Mouse (Mus musculus) C2C12 (cell line): ENCODE results near the gene Pla2g16. TPM values are rescaled to one million over a fixed set of nuclear protein-coding genes. Genes with fewer than 3 reads are reported as not detected.

Experiments used
- H3K27me3 ChIP-seq: one replicate; pipeline ENCODE4 v1.6.1; 2011; ENCODE audit not compliant: control insufficient read depth, insufficient read depth, insufficient read length
- H3K36me3 ChIP-seq: one replicate; pipeline ENCODE4 v1.6.1; 2011; ENCODE audit not compliant: control insufficient read depth, insufficient read depth
- H3K4me3 ChIP-seq: one replicate; pipeline ENCODE4 v1.5.1; 2011; ENCODE audit warnings: mild to moderate bottlenecking, control low read depth; ENCODE audit not compliant: poor library complexity, insufficient read depth, severe bottlenecking
- H3K79me2 ChIP-seq: one replicate; pipeline ENCODE4 v1.6.1; 2011; ENCODE audit not compliant: control insufficient read depth, insufficient read depth
- H3K79me3 ChIP-seq: one replicate; pipeline ENCODE4 v1.6.1; 2011; ENCODE audit warnings: low read depth, control low read depth
- H3ac ChIP-seq: one replicate; pipeline ENCODE3; 2011; ENCODE audit warnings: low read depth; ENCODE audit not compliant: control insufficient read depth, insufficient read length
- CEBPB ChIP-seq: IDR thresholded peaks from one replicate; pipeline ENCODE4 v1.6.1; 2011; ENCODE audit warnings: low read depth, mild to moderate bottlenecking, control low read depth, moderate library complexity
- CTCF ChIP-seq: IDR thresholded peaks from one replicate; pipeline ENCODE4 v1.5.1; 2011; ENCODE audit not compliant: control insufficient read depth, insufficient read depth, insufficient read length
- FOSL1 ChIP-seq: IDR thresholded peaks from one replicate; pipeline ENCODE4 v1.8.0; 2011; ENCODE audit warnings: mild to moderate bottlenecking, low read length; ENCODE audit not compliant: poor library complexity, insufficient read depth, severe bottlenecking
- MAX ChIP-seq: IDR thresholded peaks from one replicate; pipeline ENCODE4 v1.6.1; 2011; ENCODE audit warnings: mild to moderate bottlenecking, control low read depth
- MYOD1 ChIP-seq: IDR thresholded peaks from one replicate; pipeline ENCODE4 v1.6.1; 2011; ENCODE audit warnings: low read depth; ENCODE audit not compliant: control insufficient read depth, insufficient read length
- MYOG ChIP-seq: IDR thresholded peaks from one replicate; pipeline ENCODE4 v1.6.1; 2011; ENCODE audit not compliant: control insufficient read depth, insufficient read length; ENCODE audit errors: extremely low read depth
- USF1 ChIP-seq: IDR thresholded peaks from one replicate; pipeline ENCODE4 v1.6.1; 2011; ENCODE audit warnings: low read depth, mild to moderate bottlenecking, control low read depth, moderate library complexity
- polyA plus RNA-seq: library from polyadenylated mRNA; unstranded; fragments of >200 nt; fragmentation: generic; extraction: Trizol; gene quantifications from one replicate; pipeline ENCODE4 v1.2.1, GENCODE M21; 2012; ENCODE audit warnings: missing spikeins

Pla2g16 gene
- polyA plus RNA-seq, 1 experiment, result 17.2 TPM

DNA sequence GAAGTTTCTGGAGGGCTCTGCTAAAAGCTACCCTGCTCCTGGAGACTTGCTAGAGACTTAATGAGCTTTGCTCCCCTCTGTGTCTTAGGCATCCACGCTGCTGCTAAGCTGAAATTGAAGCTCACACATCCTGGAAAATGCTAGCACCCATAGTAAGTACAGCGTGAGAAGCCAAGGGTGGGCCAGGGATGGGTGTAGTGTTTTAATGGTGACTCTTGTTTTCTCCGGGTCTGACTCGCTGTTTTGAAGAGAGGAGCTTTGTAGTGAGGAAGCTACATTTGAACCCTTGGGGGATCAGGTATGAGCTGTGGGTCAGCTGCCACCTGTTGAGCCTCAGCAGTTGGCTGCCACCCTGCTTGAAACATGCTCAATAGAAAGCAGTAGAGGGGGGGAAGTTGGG, 585 bp downstream of the Pla2g16 start:
- Histone ChIP-seq H3K36me3 (no peaks in the 10 kb centered on the region), H3K27me3 (no peaks in the 10 kb centered on the region), H3K79me2 (no peaks in the 10 kb centered on the region), H3ac (peak overlapping the region; percentile 71), H3K4me3 (peak overlapping the region; percentile 35), H3K79me3 (no peaks in the 10 kb centered on the region)
- no peak for TF ChIP-seq MYOG
- no peak for TF ChIP-seq MYOD1
- TF ChIP-seq FOSL1, result no peak
- no peak for TF ChIP-seq MAX
- TF ChIP-seq CEBPB, result no peak
- TF ChIP-seq USF1, result no peak
- TF ChIP-seq CTCF, result no peak

DNA sequence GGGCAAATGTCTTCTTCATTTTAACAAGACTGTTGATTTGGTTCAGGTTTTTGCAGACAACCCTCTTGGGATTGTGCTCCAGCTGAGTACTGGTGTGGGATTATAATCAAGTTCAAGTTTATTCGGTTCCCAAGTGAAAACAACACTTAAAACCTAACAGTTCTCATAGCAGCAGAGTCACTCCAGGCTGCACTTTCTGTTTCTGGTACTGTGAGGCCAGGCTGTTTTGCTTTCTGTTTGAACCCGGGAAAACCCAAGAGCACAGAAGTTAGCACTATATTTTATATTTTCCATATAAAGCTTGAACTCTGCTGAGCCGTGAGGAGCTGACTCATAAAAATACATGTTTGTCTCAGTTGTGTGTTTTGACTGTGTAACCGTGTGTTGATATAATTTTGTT, 1.4 kb downstream of the Pla2g16 start:
- no peaks in the 10 kb centered on the region for H3K27me3 ChIP-seq
- no peak overlapping the region for H3K4me3 ChIP-seq
- H3K36me3 ChIP-seq, result no peaks in the 10 kb centered on the region
- no peaks in the 10 kb centered on the region for H3K79me3 ChIP-seq
- no peak overlapping the region for H3ac ChIP-seq
- no peaks in the 10 kb centered on the region for H3K79me2 ChIP-seq
- TF ChIP-seq CTCF (no peak), CEBPB (no peak), USF1 (no peak), MYOD1 (no peak), FOSL1 (no peak), MYOG (no peak), MAX (no peak)

DNA sequence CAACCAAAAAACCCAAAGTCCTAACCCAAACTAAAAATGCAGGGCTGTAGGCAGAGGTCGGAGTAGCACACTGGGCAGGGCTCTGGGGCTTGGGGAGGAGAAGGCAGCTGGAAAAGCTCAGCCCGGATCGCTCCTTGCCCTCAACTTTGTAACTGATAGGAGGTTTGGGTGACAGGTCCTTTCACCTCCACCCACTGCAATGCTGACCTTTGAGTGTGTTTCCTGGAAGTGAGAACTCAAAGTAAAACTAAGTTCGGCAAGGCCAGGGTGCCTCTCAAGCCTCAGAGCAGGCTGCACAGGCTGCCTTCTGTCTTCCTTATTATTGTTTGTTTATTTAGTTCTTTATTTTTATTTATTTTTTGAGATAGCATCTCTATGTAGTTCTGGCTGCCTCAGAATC, 2.7 kb downstream of the Pla2g16 start:
- Histone ChIP-seq H3ac (no peak overlapping the region), H3K79me3 (no peaks in the 10 kb centered on the region), H3K27me3 (no peaks in the 10 kb centered on the region), H3K79me2 (no peaks in the 10 kb centered on the region), H3K4me3 (no peak overlapping the region), H3K36me3 (no peaks in the 10 kb centered on the region)
- no peak for TF ChIP-seq FOSL1
- TF ChIP-seq MAX, result no peak
- no peak for TF ChIP-seq CEBPB
- no peak for TF ChIP-seq MYOD1
- no peak for TF ChIP-seq MYOG
- no peak for TF ChIP-seq USF1
- no peak for TF ChIP-seq CTCF

DNA sequence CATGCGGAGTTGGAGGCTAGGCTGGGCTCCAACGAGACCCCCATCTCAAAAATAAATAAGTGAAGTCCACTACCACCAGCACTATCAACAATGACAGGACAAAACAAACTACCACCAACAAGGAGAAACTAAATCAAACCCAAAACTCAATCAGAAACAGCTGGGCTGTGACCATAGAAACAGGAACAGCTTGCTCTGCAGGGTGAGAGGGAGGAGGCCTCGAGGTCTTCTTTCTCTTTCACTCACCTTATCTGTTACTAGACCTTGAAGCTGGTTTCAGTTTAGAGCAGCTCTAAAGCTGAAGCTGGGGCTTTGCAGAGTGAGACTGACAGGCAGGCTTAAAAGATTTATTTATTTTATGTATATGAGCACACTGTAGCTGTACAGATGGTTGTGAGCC, 4.2 kb downstream of the Pla2g16 start:
- no peaks in the 10 kb centered on the region for H3K79me3 ChIP-seq
- H3K27me3 ChIP-seq, result no peaks in the 10 kb centered on the region
- H3K36me3 ChIP-seq, result no peaks in the 10 kb centered on the region
- no peak overlapping the region for H3ac ChIP-seq
- TF ChIP-seq MAX (no peak), CTCF (no peak), USF1 (no peak), MYOD1 (no peak)
- H3K79me2 ChIP-seq, result no peaks in the 10 kb centered on the region
- no peak overlapping the region for H3K4me3 ChIP-seq

DNA sequence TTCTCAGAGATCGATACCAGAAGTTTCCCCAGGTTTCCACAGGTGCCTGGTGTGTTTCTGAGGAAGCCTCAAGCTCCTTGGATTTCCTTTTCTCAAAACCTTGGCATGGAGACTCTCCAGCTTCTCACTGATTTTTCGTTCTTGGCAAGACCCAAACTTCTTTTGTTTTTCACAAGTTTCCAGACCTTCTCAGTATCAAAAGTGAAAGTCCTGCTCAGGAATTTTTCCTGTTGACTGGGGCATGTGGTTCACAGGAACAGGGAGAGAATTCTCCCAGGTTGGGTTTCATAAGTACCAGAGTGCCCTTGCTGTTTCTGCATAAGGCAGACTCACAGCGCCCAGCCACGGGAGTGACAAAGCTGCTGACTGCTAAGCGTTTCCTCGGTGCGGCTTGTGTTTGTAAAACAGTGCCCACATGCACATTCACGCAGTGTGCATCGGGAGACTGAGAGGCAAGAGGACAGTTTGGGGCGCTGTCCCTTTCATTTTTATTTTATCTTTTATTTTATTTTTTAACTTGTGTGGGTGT, 5.4 kb downstream of the Pla2g16 start:
- no peak for TF ChIP-seq MYOG
- TF ChIP-seq CEBPB, result no peak
- no peak for TF ChIP-seq USF1
- TF ChIP-seq MAX, result no peak
- TF ChIP-seq MYOD1, result no peak
- TF ChIP-seq CTCF, result no peak
- TF ChIP-seq FOSL1, result no peak
- H3K27me3 ChIP-seq, result no peaks in the 10 kb centered on the region
- no peaks in the 10 kb centered on the region for H3K79me2 ChIP-seq
- H3K79me3 ChIP-seq, result no peaks in the 10 kb centered on the region
- H3K4me3 ChIP-seq, result no peak overlapping the region
- H3ac ChIP-seq, result no peak overlapping the region
- no peaks in the 10 kb centered on the region for H3K36me3 ChIP-seq

DNA sequence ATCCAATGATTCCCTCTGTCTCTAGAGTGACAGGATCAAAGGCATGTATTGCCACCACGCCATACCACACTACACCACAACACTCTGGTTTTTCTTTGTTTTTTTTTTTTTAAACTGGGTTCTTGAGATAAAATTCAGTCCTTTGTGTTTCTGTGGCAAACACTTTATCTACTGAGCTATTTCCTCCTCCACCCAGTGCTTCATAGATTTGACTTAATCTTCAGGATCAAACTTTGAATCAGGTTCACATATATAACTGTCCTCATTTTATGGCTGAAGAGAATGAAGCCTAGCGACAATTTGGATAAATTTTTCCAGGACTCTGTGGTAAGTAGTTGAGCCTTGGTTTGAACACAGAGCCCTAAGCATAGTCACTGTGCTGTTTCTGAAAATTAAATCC, 6.4 kb downstream of the Pla2g16 start:
- no peak overlapping the region for H3ac ChIP-seq
- TF ChIP-seq MYOG, result no peak
- TF ChIP-seq MYOD1, result no peak
- TF ChIP-seq CTCF, result no peak
- no peak for TF ChIP-seq MAX
- no peak overlapping the region for H3K4me3 ChIP-seq
- no peaks in the 10 kb centered on the region for H3K36me3 ChIP-seq
- H3K27me3 ChIP-seq, result no peaks in the 10 kb centered on the region
- no peaks in the 10 kb centered on the region for H3K79me3 ChIP-seq
- no peaks in the 10 kb centered on the region for H3K79me2 ChIP-seq
